Mouse (Mus musculus) midbrain, embryonic 12.5 days (tissue): Measurements from ENCODE around the gene Dnah5. TPM values are rescaled to one million over a fixed set of nuclear protein-coding genes. Genes with fewer than 3 reads are reported as not detected.
"Not testable (repeated sequence)": the region's sequence is repeated elsewhere in the genome, so short reads cannot be mapped to it uniquely, and the experiment has no call there.

ENCODE experiments used
- ATAC-seq: fragments of 200-750 bp; cut with Nextera tagmentation; 2 replicates; pipeline ENCODE4 v1.8.0; 2017; ENCODE audit warnings: low read depth, moderate TSS enrichment, moderate library complexity; ENCODE audit not compliant: low FRiP score
- H3K27ac ChIP-seq: fragments of 300-500 bp; sonication (generic); replicated peaks from 2 replicates; pipeline ENCODE4 v1.5.1; 2016; ENCODE audit warnings: mild to moderate bottlenecking
- H3K27me3 ChIP-seq: fragments of 300-500 bp; sonication (generic); 2 replicates; pipeline ENCODE4 v1.6.1; 2016; ENCODE audit warnings: mild to moderate bottlenecking
- H3K36me3 ChIP-seq: fragments of 300-500 bp; sonication (generic); 2 replicates; pipeline ENCODE4 v1.6.1; 2016
- H3K4me1 ChIP-seq: fragments of 300-500 bp; sonication (generic); 2 replicates; pipeline ENCODE4 v1.6.1; 2016
- H3K4me2 ChIP-seq: fragments of 300-500 bp; sonication (generic); replicated peaks from 2 replicates; pipeline ENCODE4 v1.6.1; 2016; ENCODE audit warnings: mild to moderate bottlenecking, moderate library complexity
- H3K4me3 ChIP-seq: fragments of 300-500 bp; sonication (generic); 2 replicates; pipeline ENCODE4 v1.5.1; 2016; ENCODE audit warnings: mild to moderate bottlenecking
- H3K9ac ChIP-seq: fragments of 300-500 bp; sonication (generic); replicated peaks from 2 replicates; pipeline ENCODE4 v1.6.1; 2016; ENCODE audit warnings: mild to moderate bottlenecking, moderate library complexity
- H3K9me3 ChIP-seq: fragments of 300-500 bp; sonication (generic); 2 replicates; pipeline ENCODE4 v1.6.1; 2016; ENCODE audit warnings: mild to moderate bottlenecking
- WGBS: fragments of 180-500 bp; shearing (Covaris S2); methylation state at CpG from one replicate; pipeline ENCODE4 v1.1.7; 2016; 5-methylcytosine and 5-hydroxymethylcytosine counted together
- polyA plus RNA-seq: library from polyadenylated mRNA; unstranded; fragments of >200 nt; fragmentation: Nextera tagmentation; extraction: Ambion mirVana; gene quantifications from 2 replicates; pipeline ENCODE4 v1.2.1, GENCODE M21; 2016

The Dnah5 gene
- polyA plus RNA-seq, 1 experiment from 2014 or later, result 0.34 TPM

DNA sequence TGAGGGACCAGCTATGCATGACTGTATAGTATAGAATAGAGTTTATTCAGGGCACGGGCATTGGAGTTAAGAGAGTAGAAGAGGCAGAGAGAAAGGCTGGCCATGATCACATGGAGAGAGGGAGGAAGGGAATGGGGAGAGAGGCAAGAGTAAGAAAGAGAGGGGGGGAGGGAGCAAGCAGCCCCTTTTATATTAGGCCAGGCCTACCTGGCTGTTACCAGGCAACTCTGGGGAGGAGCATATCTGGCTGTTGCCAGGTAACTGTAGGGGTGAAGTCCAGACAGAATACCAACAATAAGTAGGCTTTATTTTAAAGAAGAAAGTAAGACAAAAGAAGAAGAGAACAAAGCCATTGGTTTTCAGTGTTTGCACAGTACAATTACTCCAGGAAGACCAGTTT lies 194.9 kb downstream of the Dnah5 start:
- H3K4me1 ChIP-seq, result peaks cover 11% of the 10 kb centered on the region; the same call in 1 of the 2 replicates
- H3K27ac ChIP-seq, result no peak overlapping the region
- 63% methylated on average over 1 of the region's 1 CpGs for WGBS
- H3K36me3 ChIP-seq, result no peaks in the 10 kb centered on the region
- no peak overlapping the region for H3K4me2 ChIP-seq
- H3K4me3 ChIP-seq, result no peak overlapping the region
- H3K9me3 ChIP-seq, result no peaks in the 10 kb centered on the region
- H3K27me3 ChIP-seq, result no peaks in the 10 kb centered on the region
- ATAC-seq, result no peak
- no peak overlapping the region for H3K9ac ChIP-seq

DNA sequence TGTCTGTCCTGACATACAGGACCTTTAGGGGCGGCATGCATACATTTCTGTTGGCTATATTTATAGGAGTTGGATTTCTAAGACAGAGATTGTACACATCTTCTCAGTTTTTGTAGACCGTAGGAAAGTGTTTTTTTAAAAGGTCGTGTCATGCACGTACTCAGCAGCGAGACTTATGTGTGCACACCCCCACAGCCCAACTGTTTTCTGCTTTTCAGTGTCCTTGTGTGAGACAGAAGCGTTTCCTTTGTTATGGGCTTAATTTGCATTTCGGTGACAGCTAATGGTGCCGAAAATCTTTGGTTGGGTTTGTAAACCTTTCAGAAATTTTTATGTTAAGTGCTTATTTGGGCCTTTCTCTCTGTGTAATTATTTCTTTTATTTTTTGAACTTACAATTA lies 195.7 kb downstream of the Dnah5 start:
- Histone ChIP-seq H3K4me3 (no peak overlapping the region), H3K27me3 (no peaks in the 10 kb centered on the region), H3K4me2 (no peak overlapping the region), H3K27ac (no peak overlapping the region), H3K9ac (no peak overlapping the region), H3K4me1 (peaks cover 11% of the 10 kb centered on the region; the same call in 1 of the 2 replicates), H3K9me3 (no peaks in the 10 kb centered on the region), H3K36me3 (no peaks in the 10 kb centered on the region)
- WGBS, result 53% methylated on average over 8 of the region's 8 CpGs
- no peak for ATAC-seq

DNA sequence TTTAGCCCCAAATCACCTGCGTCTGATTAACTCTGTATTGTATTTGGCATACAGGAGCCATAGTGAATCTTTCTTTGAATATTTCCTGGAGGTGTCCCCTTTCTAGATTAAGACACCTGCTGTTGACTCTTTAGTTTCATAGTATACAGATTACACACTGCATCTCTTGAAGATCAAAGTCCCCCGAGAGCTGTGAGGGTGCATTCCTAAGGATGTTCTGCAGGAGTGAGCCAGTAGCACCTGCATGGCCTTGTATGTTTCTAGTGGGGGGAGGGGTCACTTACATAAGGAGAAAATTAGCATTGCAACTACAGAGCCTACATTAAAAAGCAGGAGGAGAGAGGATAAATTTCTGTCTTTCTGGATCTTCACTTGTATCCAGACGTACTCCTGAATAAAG lies 201.1 kb downstream of the Dnah5 start:
- H3K4me2 ChIP-seq, result no peak overlapping the region
- H3K36me3 ChIP-seq, result no peaks in the 10 kb centered on the region
- no peak for ATAC-seq
- no peak overlapping the region for H3K4me3 ChIP-seq
- no peaks in the 10 kb centered on the region for H3K4me1 ChIP-seq
- no peaks in the 10 kb centered on the region for H3K27me3 ChIP-seq
- H3K9ac ChIP-seq, result no peak overlapping the region
- 78% methylated on average over 3 of the region's 3 CpGs for WGBS
- H3K27ac ChIP-seq, result no peak overlapping the region
- H3K9me3 ChIP-seq, result no peaks in the 10 kb centered on the region

DNA sequence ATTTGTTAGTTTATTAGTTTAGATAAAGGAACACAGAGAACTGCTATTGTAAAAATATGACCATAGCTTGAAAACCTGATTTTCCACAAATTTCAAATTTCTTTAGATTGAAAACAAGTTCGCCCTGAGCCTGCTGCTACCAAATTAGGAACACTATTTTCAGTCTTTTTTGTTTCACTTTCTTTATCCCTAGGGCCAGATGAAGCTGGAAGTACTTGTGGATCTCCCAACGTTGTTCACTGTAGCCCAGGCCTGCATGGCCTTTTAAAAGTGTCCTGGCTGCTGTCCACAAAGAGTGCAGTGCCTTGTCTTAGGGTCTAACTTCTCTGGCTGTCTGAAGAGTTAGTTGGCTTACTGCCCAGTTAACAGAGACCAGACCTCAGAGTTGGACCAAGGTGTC lies 201.6 kb downstream of the Dnah5 start:
- H3K36me3 ChIP-seq, result no peaks in the 10 kb centered on the region
- H3K4me1 ChIP-seq, result no peaks in the 10 kb centered on the region
- H3K4me2 ChIP-seq, result no peak overlapping the region
- no peaks in the 10 kb centered on the region for H3K27me3 ChIP-seq
- no peak for ATAC-seq
- no peaks in the 10 kb centered on the region for H3K9me3 ChIP-seq
- no peak overlapping the region for H3K27ac ChIP-seq
- WGBS, result 61% methylated on average over 2 of the region's 2 CpGs
- H3K4me3 ChIP-seq, result no peak overlapping the region
- no peak overlapping the region for H3K9ac ChIP-seq

DNA sequence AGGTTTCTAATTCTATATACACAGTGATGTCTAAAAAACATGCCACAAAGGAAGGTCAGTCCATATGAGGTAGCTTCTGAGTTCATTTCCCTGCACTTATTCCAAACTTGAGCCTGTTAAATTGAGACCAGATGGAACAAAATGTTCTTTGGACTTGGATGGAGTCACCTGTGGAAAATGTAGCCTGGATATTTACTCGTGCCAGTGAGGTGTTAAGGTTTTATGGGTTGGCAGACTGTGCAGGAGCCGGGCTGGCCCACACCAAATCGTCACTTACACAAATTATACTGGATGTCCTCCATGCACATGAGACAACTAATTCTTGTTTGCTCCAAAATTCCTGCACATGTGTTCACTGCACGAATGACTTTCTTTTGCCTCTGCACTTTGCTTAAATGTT lies 236.2 kb downstream of the Dnah5 start:
- H3K4me1 ChIP-seq, result no peaks in the 10 kb centered on the region
- no peak overlapping the region for H3K27ac ChIP-seq
- no peak overlapping the region for H3K4me2 ChIP-seq
- ATAC-seq, result no peak
- no peaks in the 10 kb centered on the region for H3K9me3 ChIP-seq
- WGBS, result 91% methylated on average over 4 of the region's 4 CpGs
- H3K27me3 ChIP-seq, result no peaks in the 10 kb centered on the region
- no peak overlapping the region for H3K9ac ChIP-seq
- no peak overlapping the region for H3K4me3 ChIP-seq
- no peaks in the 10 kb centered on the region for H3K36me3 ChIP-seq

DNA sequence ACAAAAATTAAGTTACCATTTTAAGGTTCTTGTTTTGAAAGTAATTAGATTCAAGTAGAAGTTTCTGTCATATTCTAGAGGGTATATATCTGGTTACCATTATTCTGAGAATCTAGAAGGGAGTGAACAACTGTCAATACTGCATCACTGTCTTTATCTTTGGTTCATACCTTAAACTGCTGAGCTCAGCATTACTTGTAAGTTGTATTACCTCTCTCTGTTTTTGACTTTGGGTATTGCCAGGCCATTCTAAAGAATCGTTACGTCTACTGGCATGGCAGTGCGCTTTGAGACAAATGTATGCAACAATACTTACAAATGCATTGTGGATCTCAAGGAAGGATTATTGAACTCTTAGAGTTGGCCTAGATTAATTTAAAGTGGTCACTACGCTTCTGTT lies 240.9 kb downstream of the Dnah5 start:
- H3K4me1 ChIP-seq, result no peaks in the 10 kb centered on the region
- no peaks in the 10 kb centered on the region for H3K36me3 ChIP-seq
- no peaks in the 10 kb centered on the region for H3K27me3 ChIP-seq
- H3K4me2 ChIP-seq, result no peak overlapping the region
- no peak overlapping the region for H3K27ac ChIP-seq
- H3K9ac ChIP-seq, result no peak overlapping the region
- no peaks in the 10 kb centered on the region for H3K9me3 ChIP-seq
- WGBS, result 97% methylated on average over 4 of the region's 4 CpGs
- ATAC-seq, result no peak
- no peak overlapping the region for H3K4me3 ChIP-seq

DNA sequence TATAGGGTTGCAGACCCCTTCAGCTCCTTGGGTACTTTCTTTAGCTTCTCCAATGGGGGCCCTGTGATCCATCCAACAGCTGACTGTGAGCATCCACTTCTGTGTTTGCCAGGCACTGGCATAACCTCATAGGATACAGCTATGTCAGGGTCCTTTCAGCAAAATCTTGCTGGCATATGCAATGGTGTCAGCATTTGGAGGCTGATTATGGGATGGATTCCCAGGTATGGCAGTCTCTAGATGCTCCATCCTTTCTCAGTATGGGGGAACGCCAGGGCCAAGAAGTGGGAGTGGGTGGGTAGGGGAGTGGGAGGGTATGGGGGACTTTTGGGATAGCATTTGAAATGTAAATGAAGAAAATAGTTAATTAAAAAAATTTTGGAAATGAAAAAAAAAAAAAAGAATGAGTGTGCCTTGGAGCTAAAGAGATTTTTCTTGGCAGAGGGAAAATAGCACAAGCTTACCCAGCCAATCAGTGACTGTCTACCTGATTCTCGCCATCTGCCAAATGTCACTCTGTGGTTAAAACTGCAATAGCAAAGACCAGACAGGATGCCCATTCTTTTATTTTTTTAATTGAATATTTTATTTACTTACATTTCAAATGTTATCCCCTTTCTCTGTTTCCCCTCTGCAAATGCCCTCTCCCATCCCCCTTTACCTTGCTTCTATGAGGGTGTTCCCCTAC lies 257.7 kb downstream of the Dnah5 start:
- not testable (repeated sequence) for H3K27me3 ChIP-seq, H3K36me3 ChIP-seq, H3K27ac ChIP-seq, H3K9me3 ChIP-seq, H3K9ac ChIP-seq, H3K4me2 ChIP-seq, H3K4me1 ChIP-seq, ATAC-seq, H3K4me3 ChIP-seq
- WGBS, result 93% methylated on average over 2 of the region's 2 CpGs

DNA sequence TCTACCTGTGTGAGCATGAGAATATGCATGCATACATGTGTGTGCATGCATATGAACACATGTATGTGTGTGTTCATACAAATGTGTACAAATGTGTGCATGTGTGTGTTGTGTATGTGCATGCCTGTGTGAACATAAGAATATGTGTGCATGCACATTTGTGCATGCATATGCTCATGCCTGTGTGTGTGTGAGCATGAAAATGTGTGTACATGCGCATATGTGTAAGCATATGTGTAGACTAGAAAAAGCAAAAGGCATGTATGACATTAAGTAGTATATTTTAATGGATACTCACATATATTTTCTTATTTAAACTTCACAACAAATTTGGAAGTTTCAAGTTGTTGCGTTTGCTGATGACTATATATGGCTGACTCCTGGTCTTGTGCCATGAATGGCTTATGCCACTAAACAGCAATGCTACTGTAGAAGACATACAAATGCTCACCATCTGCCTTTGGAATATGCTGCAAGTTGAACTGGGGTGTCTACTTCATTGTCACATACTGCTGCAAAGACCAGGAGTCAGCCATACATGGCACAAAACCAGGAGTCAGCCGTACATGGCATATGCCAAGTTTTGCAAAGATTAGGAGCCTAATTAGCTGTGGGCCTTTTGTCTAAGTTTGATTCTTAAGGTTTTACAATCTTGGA lies 263.2 kb downstream of the Dnah5 start:
- H3K4me3 ChIP-seq, result no peak overlapping the region
- no peaks in the 10 kb centered on the region for H3K9me3 ChIP-seq
- H3K27ac ChIP-seq, result no peak overlapping the region
- no peak overlapping the region for H3K9ac ChIP-seq
- H3K36me3 ChIP-seq, result no peaks in the 10 kb centered on the region
- H3K4me2 ChIP-seq, result no peak overlapping the region
- no peaks in the 10 kb centered on the region for H3K27me3 ChIP-seq
- 91% methylated on average over 3 of the region's 3 CpGs for WGBS
- ATAC-seq, result no peak
- H3K4me1 ChIP-seq, result no peaks in the 10 kb centered on the region

DNA sequence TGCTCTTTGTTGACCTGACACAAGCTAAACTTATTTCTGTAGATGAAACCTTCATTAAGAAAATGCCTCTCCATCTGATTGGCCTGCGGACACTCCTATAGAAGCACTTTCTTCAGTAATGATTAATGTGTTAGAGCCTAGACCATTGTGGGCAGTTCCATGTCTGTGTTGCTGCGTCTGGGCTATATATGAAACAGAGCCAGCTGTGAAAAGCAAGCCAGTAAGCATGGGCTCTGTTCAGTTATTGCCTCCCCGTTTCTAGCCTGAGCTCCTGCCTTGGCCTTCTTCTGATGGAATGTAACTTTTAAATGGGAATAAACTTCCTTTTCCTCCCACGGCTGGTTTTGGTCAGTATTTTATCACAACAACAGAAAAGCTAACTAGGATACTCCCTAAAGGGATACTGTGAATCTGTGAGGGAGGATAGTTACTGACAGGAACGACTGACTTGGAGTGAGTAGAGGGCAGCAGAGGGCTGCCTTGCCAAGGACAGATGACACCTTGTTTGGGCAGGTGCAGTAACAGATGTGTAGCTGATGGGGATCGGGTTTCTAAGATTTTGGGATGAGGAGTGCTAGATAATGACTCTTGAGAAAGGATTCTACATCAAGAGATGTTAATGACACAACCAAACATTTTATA lies 270.3 kb downstream of the Dnah5 start:
- H3K27me3 ChIP-seq, result no peaks in the 10 kb centered on the region
- H3K9me3 ChIP-seq, result no peaks in the 10 kb centered on the region
- H3K9ac ChIP-seq, result no peak overlapping the region
- no peaks in the 10 kb centered on the region for H3K36me3 ChIP-seq
- H3K4me3 ChIP-seq, result no peak overlapping the region
- 74% methylated on average over 6 of the region's 6 CpGs for WGBS
- no peaks in the 10 kb centered on the region for H3K4me1 ChIP-seq
- no peak for ATAC-seq
- H3K4me2 ChIP-seq, result no peak overlapping the region
- H3K27ac ChIP-seq, result no peak overlapping the region

DNA sequence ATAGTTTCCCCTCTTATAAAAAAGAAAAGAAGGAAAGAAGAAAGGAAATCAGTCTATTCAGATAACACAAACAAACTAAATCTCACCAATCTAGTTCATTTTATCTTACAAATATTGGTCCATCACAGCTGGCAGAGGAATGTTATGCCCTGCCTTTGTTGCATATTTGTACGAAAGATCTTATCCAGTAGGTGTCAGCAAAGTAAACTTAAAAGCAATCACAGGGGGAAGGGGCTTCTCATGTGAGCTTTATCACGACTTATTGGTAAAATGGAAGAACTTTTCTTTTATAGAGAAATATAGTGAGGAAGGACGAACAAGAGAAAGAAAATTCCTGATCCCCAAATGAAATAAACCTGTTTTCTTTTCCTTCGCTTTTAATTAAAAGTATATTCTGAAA lies 299.3 kb downstream of the Dnah5 start:
- Histone ChIP-seq H3K27me3 (no peaks in the 10 kb centered on the region), H3K27ac (no peak overlapping the region), H3K4me1 (no peaks in the 10 kb centered on the region), H3K4me2 (no peak overlapping the region), H3K4me3 (no peak overlapping the region), H3K9me3 (no peaks in the 10 kb centered on the region), H3K9ac (no peak overlapping the region), H3K36me3 (no peaks in the 10 kb centered on the region)
- WGBS, result 57% methylated on average over 4 of the region's 4 CpGs
- no peak for ATAC-seq

DNA sequence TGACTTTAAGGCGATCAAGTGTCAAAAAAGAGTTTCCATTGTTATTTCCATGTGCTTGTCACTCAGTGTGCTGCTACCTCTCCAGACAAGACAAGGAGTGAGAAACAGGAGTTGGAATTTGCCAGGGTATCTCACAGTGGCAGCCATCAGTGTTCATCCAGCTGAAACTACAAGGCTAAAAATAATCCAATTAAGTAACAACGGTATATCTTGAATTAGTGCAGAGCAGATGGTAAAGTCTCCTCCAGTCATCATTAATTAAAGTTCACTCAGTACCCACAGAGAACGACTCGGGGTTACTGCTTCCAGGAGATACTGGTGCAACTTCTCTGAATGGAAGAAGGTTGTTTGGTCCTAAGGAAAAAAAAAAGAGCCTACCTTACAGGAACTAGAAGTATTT lies 311.6 kb downstream of the Dnah5 start:
- Histone ChIP-seq H3K36me3 (no peaks in the 10 kb centered on the region), H3K4me1 (no peaks in the 10 kb centered on the region), H3K4me3 (no peak overlapping the region), H3K27ac (no peak overlapping the region), H3K9me3 (no peaks in the 10 kb centered on the region), H3K27me3 (no peaks in the 10 kb centered on the region), H3K9ac (no peak overlapping the region), H3K4me2 (no peak overlapping the region)
- WGBS, result 63% methylated on average over 4 of the region's 4 CpGs
- no peak for ATAC-seq
